Mouse (Mus musculus) myocyte (in vitro differentiated cells): Measurements from ENCODE around the gene Prnp.

Source experiments
- MAX ChIP-seq: IDR thresholded peaks from one replicate; pipeline ENCODE4 v1.6.1; 2011; ENCODE audit warnings: low read depth, mild to moderate bottlenecking, control low read depth
- MYOG ChIP-seq, 3 experiments: IDR thresholded peaks; one replicate each; pipeline ENCODE4 v1.6.1; 2011; ENCODE audit warnings: control low read depth in 2 of 3, low read depth in 2 of 3, mild to moderate bottlenecking in 2 of 3; ENCODE audit not compliant: insufficient read length in 2 of 3, control insufficient read depth in 1 of 3, insufficient read depth in 1 of 3
- POLR2A ChIP-seq: IDR thresholded peaks from one replicate; pipeline ENCODE4 v1.6.1; 2011; ENCODE audit warnings: low read depth, mild to moderate bottlenecking, control low read depth, moderate library complexity; ENCODE audit not compliant: insufficient read length
- TCF12 ChIP-seq: IDR thresholded peaks from one replicate; pipeline ENCODE4 v1.6.1; 2011; ENCODE audit warnings: mild to moderate bottlenecking, control low read depth; ENCODE audit not compliant: poor library complexity, insufficient read depth, severe bottlenecking

DNA sequence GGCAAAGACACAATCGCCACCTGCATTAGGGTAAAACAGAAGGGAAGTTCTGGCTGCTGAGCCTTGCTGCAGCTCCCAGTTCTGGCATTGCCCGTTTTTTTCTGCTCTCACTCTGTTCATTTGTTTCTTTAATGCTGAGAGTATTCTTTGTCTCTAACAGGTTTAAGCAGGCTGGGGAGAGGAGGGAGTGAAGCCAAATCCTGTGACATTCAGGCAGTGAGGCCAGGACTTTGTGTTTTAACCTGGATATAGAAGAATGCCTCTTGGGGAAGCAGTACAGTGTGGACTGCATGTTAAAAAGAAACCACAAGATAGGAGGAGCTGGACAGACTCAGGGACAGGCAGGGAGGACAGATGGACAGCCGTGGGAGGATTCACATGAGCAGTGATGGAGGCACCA is 23.9 kb downstream of the Prnp start:
- TF ChIP-seq POLR2A (no peak), TCF12 (no peak), MYOG (IDR thresholded peaks at IDR 0.05; ENCODE audit: control insufficient read depth in 1 of 3, insufficient read depth in 1 of 3, insufficient read length in 2 of 3, low read depth in 2 of 3) (no peak), MAX (no peak)
